Comparison of ENCODE assay signal across 30 mouse cellular contexts in the genomic region with DNA sequence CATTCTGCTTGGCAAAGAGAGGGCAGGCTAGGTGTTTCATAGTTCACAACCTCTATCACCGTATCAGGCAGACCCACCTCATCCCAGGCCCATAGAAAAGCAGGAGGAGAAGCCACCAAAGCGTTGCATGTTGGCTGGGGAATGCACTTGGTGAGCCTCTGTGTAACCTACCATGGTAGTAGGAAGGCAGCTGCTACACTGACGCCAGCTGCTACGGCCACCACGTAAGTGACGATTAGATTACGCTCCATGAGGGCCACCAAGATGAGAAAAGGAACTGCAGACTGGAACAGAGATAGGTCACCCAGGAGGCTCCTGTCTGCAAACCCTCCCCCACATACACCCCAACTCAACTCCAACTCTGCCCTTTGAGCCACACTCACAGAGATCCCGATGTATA. TPM values are rescaled to one million over a fixed set of nuclear protein-coding genes. Genes with fewer than 3 reads are reported as not detected.
"Had no signal": no experiment of that assay in that cellular context is flagged by ENCODE, and none has a peak within 500 bp of the region (broad histone marks: within the 10 kb centered on the region; RNA-seq: fewer than 3 reads in every experiment).

No protein-coding gene starts in this region.

- H3K4me2 ChIP-seq: limb, embryonic 12.5 days; limb, embryonic 13.5 days; limb, embryonic 15.5 days; liver, embryonic 11.5 days; liver, embryonic 12.5 days; liver, embryonic 13.5 days; liver, embryonic 15.5 days; lung, embryonic 14.5 days; lung, embryonic 15.5 days; midbrain, embryonic 11.5 days; midbrain, embryonic 12.5 days; midbrain, embryonic 13.5 days; midbrain, embryonic 15.5 days; neural tube, embryonic 12.5 days had no signal

- DNase-seq: left cerebral cortex, postnatal 4 days; liver; liver, embryonic 13.5 days; liver, postnatal 0 days; lung, adult 18-20 months; lung, adult 2 months; lung, embryonic 14.5 days; lung, postnatal 10 days; lung, postnatal 14 days; lung, postnatal 36 days; lung, postnatal 4 days; midbrain, embryonic 14.5 days had no signal

- H3K27me3 ChIP-seq: limb, embryonic 12.5 days; limb, embryonic 13.5 days; limb, embryonic 15.5 days; liver, embryonic 13.5 days; liver, embryonic 15.5 days; midbrain, embryonic 12.5 days; midbrain, embryonic 13.5 days; midbrain, embryonic 15.5 days; neural tube, embryonic 12.5 days had no signal

- H3K36me3 ChIP-seq: liver, embryonic 12.5 days; liver, embryonic 13.5 days; liver, embryonic 15.5 days; lung, embryonic 15.5 days; midbrain, embryonic 15.5 days had no signal

- H3K4me3 ChIP-seq: limb, embryonic 10.5 days; limb, embryonic 12.5 days; limb, embryonic 13.5 days; limb, embryonic 15.5 days; liver, embryonic 12.5 days; liver, embryonic 13.5 days; liver, embryonic 15.5 days; lung, embryonic 15.5 days; megakaryocyte, embryonic 14.5 days; midbrain, embryonic 10.5 days; midbrain, embryonic 12.5 days; midbrain, embryonic 13.5 days; midbrain, embryonic 15.5 days; neural tube, embryonic 12.5 days had no signal

RNA-seq across cellular contexts. Expression of a gene that starts 11.9 kb away (rescaled TPM):
- total RNA-seq: megakaryocyte-erythroid progenitor cell, adult 5-6 weeks; monocyte, adult 5-6 weeks had no signal
- polyA plus RNA-seq: liver, postnatal 0 days; macrophage had no signal
